Mouse (Mus musculus): ENCODE measurements around the gene Kansl3.

The Kansl3 gene

DNA sequence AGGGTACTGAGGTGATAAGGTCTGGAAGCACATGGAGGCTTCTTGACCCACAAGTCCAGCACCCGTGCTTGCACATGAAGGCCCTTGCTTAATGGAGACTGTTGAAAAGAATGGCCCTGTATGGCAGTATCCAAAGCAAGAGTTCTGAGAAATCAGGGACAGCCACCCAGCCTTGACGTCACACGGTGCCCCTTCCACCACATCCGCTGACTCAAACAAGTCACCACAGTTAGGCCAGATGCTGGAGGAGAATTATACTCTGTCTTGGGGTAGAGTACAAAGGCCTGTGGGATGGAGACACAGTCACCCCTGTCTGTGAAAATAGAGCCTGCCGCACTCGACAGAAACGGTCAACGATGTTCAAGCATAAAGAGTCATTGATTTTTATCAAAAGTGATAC is 75.5 kb downstream of the Kansl3 start:
- DNase-seq (ENCODE audit: low spot score in 2 of 2): no peak

All from frontal cortex, postnatal 10 days (tissue).